Mouse (Mus musculus) cerebellum, adult 11-12 months (tissue): ENCODE results near the gene Spata21.

Source experiments
- DNase-seq: peaks from one replicate; pipeline ENCODE4 v3.0.0; 2022

Spata21 gene

GRCm38 (mm10) chr4:141088033-141088432 is at the start of gene Spata21:
Spata21 (plus strand) TSS chr4:141088333.
- DNase-seq = no peak

GRCm38 (mm10) chr4:141041117-141041516 is 47.0 kb upstream of the Spata21 start:
- DNase-seq = no peak

GRCm38 (mm10) chr4:141044816-141045215 is 43.3 kb upstream of the Spata21 start:
- peak; percentile 39 for DNase-seq

GRCm38 (mm10) chr4:141048810-141049475 is 39.2 kb upstream of the Spata21 start:
- DNase-seq = no peak

- no peak for DNase-seq
Measured at GRCm38 (mm10) chr4:141049476-141049835, 38.7 kb upstream of the Spata21 start.

DNA sequence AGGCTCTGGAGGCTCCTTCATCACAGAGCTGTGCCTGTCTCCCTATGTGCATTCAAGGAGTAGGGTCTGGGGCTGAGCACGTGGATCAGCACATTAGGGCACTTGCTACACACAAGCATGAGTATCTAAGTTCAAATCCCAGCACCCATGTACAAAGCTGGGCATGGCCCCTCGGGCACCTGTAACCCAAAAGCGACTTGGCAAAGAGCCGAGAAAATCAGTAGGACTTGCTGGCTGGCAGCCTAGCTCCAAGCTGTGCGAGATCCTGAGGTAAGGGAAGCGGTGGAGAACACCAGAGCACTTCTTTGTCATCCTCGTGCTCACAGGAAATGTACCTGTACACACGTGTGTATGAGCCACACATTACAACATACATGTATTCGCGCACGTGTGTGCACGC is 35.7 kb upstream of the Spata21 start:
- DNase-seq = no peak

GRCm38 (mm10) chr4:141053138-141053537 is 35.0 kb upstream of the Spata21 start:
- DNase-seq = no peak

DNA sequence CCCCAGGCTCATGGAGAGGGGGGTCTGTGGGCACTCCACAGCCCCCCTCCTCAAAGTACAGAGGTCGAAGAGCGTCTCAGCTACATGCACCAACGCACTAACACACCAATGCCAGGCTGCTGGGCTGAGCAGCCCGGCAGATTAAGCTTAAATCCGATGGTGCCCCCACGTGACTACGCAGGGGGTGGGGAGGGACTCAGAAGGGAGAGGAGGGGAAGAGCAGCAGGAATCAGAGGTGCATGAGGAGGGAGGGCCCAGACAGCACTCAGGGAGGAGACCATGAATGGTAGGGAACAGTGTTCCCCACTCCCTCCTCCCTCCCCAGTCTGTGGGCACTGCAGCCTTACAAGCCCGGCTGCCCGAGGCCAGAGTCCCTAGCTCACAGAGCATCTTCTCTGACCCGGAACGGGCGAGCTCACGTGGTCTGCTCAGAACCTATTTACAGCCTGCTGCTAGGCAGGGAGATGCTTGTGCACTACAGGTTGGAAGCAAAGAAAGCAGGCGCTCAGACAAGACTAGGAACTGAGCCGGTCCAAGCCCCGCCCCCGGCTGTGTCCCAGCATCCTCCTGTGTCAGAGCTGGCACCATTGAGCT is 34.5 kb upstream of the Spata21 start:
- DNase-seq = peak; percentile 86

- DNase-seq = no peak
Measured at GRCm38 (mm10) chr4:141056970-141057369, 31.2 kb upstream of the Spata21 start.

DNA sequence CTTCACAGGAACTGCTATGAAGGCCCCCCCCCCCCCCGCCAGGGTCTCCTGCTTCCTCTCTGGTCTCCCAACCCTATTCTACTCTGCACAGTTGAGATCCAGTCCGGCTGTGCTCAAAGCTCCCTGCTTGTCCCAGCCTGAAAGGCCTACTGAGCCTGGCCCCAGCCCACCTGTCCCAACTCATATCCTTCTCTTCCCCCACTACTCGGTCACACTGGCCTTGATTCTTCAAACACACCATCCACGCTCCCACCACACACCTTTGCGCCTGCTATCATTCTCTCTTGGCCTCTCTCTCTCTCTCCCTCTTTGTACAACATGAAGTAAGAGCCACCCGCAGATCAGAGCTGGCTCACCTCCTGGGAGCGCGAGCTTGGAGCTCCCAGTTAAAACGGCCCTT is 29.3 kb upstream of the Spata21 start:
- DNase-seq = no peak

GRCm38 (mm10) chr4:141059616-141060425 is 28.3 kb upstream of the Spata21 start:
- peak; percentile 64 for DNase-seq

GRCm38 (mm10) chr4:141060426-141061301 is 27.5 kb upstream of the Spata21 start, which contains the start of gene Crocc:
Crocc (minus strand) TSS chr4:141060550.
- DNase-seq = peak; percentile 99

GRCm38 (mm10) chr4:141064104-141064659 is 24.0 kb upstream of the Spata21 start:
- DNase-seq = no peak

GRCm38 (mm10) chr4:141065123-141065522 is 23.0 kb upstream of the Spata21 start:
- peak; percentile 82 for DNase-seq

DNA sequence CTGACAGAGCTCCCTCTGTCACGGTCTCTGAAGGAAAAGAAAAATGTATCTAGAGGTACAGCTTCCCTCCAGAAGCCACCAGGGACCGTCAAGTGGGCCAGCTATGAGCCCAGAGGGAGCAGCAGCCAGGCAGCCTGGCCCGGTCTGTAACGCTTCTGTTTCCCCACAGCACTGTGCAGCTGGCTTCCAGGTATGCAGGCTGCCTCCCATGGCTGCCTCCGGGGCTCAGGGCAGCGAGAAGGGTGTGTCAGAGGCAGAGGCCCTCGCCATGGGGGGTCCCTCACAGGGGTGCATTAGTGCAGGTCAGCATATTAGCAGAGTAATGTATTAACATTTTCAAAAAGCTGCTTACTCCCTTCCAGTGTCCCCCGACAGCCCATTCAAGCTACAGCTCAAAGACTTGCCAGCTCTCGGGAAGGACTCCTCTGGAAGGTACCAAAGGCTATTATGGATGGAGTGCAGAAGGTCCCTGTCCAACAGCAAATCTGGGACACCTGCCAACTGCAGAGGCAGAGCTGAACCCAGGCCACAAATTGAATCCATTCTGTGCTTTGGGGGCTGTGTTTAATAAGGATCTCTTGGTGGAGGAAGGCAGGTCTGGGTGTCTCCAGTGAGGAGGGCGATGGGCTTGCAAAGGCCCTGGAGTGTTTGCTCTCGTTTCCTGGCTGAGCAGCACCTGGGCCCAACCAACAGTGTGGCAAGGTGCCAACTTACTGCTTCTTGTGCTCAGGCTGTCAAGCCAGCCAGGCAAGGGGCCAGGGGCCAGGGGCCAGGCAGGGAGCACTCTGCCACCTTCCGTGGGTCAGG is 21.2 kb upstream of the Spata21 start:
- DNase-seq = peak; percentile 84

DNA sequence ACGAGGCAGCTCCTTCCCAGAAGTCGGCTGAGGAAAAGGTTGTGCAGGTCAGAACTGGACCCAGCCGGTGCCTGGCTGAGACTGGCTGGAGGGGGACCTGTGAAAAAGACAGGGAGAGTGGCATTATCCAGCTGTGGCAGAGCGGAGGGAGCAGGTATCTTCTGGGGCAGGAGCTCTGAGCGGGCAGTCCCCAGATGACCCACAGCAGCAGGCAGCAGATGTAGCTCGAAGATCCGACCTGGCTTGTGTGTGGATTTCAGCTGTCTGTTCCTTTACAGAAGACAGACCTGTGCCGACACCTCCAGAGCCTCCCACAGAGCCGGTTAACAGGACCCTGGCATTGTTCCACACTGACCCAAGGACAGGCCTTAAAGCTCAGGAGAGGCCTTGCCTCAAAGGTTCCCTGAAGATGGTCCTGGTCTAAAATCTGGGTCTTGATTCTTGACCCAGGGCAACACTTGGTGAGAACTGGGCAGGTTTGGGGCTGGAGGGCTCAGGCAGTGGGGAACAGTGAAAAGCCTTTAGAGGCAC is 20.6 kb upstream of the Spata21 start:
- DNase-seq = no peak

- no peak for DNase-seq
Measured at GRCm38 (mm10) chr4:141068655-141069054, 19.5 kb upstream of the Spata21 start.

DNA sequence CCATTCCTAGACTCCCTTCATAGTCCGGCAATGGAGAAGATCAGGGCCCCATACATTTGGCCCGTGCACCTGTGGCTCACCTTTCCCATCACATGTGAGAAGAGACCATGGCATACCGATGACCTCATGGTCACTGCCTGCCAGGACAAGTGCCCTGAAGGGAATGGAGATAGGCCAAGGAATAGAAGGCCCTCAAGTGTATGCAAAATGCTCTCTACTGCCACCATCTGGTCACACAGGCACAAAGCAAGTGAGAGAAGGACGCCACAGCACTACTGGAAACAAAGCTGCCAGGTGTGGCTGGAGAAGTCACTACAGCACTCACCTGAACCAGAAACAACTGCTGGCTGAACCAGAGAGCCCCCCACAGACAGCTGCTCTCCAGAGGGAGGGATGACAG is 18.4 kb upstream of the Spata21 start:
- DNase-seq = peak; percentile 79

DNA sequence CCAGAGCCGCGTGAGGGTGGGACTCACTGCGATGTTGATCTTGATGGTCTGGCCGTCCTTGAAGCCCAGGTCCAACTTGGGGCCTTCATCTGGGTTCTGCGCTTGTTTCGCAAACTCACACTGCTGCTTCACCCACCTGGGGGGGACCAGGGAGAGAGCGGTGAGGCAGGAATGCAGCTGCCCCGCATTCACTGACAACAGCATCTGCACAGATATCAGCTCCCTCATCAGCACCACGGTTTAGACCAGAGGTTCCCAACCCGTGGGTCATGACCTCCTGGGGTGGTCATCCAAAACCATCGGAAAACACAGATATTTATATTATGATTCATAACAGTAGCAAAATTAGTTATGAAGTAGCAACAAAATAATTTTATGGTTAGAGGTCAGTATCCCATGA is 15.6 kb upstream of the Spata21 start:
- peak; percentile 22 for DNase-seq

DNA sequence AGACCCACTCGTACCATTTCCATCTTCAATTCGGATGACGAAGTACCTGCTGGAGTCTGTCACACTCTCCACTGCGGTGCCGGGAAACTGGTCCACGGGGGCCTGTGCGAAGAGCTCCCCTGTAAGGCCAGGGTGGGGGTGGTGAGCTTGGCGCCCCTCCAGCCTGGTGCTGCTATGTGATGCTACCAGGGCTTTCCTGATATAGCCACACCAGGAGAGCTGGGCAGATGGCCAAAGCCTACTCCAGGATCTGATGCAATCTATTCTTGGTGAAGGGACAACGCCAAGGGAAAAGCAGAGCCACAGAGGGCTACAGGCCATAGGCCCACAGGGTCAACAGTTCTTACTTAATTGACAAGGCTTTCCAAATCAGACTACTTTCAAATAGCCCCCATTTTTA is 14.5 kb upstream of the Spata21 start:
- DNase-seq = peak; percentile 64

DNA sequence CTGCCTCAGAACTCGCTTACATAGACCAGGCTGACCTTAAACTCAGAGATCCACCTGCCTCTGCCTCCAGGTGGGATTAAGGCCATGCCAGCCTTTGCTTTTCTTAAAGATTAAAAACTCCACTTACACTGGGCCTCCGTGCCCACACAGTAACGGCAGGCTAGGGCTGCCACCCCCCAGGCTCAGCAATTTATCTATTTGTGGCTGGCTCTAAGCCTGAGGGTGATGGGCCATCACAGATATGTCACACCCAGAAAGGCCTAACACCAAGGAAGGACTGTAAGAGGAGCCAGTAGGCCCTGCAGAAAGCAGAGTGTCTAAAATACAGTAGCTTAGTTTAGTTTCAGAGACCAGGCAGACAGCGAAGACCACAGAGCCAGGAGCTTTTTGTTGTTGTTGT is 14.0 kb upstream of the Spata21 start:
- no peak for DNase-seq
